Mouse (Mus musculus) G1E (cell line): ENCODE results near the gene Apex2. TPM values are rescaled to one million over a fixed set of nuclear protein-coding genes. Genes with fewer than 3 reads are reported as not detected.

ENCODE experiments used
- ATAC-seq: 2 replicates; pipeline ENCODE4 v1.8.0; 2016; ENCODE audit warnings: mild to moderate bottlenecking; ENCODE audit not compliant: insufficient number of reproducible peaks, poor library complexity, low FRiP score, severe bottlenecking; ENCODE audit errors: extremely low read depth
- DNase-seq: peaks from one replicate; pipeline ENCODE4 v3.0.0; 2012; ENCODE audit warnings: low spot score
- H3K27me3 ChIP-seq: 2 replicates; pipeline ENCODE4 v1.6.1; 2012; ENCODE audit warnings: mild to moderate bottlenecking, low read length, inconsistent platforms; ENCODE audit not compliant: insufficient read depth
- H3K36me3 ChIP-seq: replicated peaks from 2 replicates; pipeline ENCODE3; 2012; ENCODE audit warnings: mild to moderate bottlenecking, inconsistent platforms
- H3K4me1 ChIP-seq: 2 replicates; pipeline ENCODE4 v1.6.1; 2012; ENCODE audit warnings: low read depth, low read length, inconsistent platforms, mixed read lengths; ENCODE audit not compliant: insufficient read depth
- H3K4me3 ChIP-seq: 2 replicates; pipeline ENCODE4 v1.5.1; 2012; ENCODE audit warnings: low read depth, mild to moderate bottlenecking, inconsistent platforms, low read length, moderate library complexity, mixed read lengths
- H3K9me3 ChIP-seq: replicated peaks from 2 replicates; pipeline ENCODE4 v1.6.1; 2012; ENCODE audit warnings: inconsistent platforms
- CTCF ChIP-seq: IDR thresholded peaks from 2 replicates; pipeline ENCODE4 v1.5.1; 2012; ENCODE audit warnings: low read depth, low read length, inconsistent platforms, mixed read lengths
- GATA1 ChIP-seq: IDR thresholded peaks from 2 replicates; pipeline ENCODE4 v1.6.1; 2012; ENCODE audit warnings: borderline replicate concordance, low read length, inconsistent platforms, mixed read lengths
- GATA2 ChIP-seq: IDR thresholded peaks from 2 replicates; pipeline ENCODE4 v1.6.1; 2012; ENCODE audit warnings: low read depth, low read length, inconsistent platforms, borderline replicate concordance
- POLR2AphosphoS5 ChIP-seq: IDR thresholded peaks from 2 replicates; pipeline ENCODE4 v1.6.1; 2012; ENCODE audit warnings: low read depth, low read length, inconsistent platforms; ENCODE audit not compliant: insufficient replicate concordance
- TAL1 ChIP-seq: conservative IDR thresholded peaks from 2 replicates; pipeline ENCODE4 v1.6.1; 2012; ENCODE audit warnings: low read depth, low read length, inconsistent platforms, mixed read lengths
- polyA plus RNA-seq: library from polyadenylated mRNA; stranded (reverse); fragments of >175 nt; gene quantifications from 2 replicates; pipeline ENCODE4 v1.2.3, GENCODE M21; 2012
- total RNA-seq, 2 experiments: library from RNA; stranded (forward) in 1 of 2; stranded (reverse) in 1 of 2; fragments of 200-1000 nt in 1 of 2; fragments of >200 nt in 1 of 2; fragmentation: Nextera tagmentation in 1 of 2; gene quantifications; 2 replicates each; pipeline ENCODE4 v1.2.3; 2014 to 2017

The Apex2 gene
- total and polyA plus RNA-seq, 3 experiments, result 1.3 to 22.8 (median 7.7) TPM

- Histone ChIP-seq H3K4me3 (no peak overlapping the region), H3K4me1 (no peaks in the 10 kb centered on the region), H3K36me3 (no peaks in the 10 kb centered on the region), H3K27me3 (no peaks in the 10 kb centered on the region), H3K9me3 (no peaks in the 10 kb centered on the region)
- no peak for TF ChIP-seq CTCF
- TF ChIP-seq GATA2, result no peak
- TF ChIP-seq POLR2AphosphoS5, result no peak
- TF ChIP-seq GATA1, result no peak
- no peak for TF ChIP-seq TAL1
- no peak for DNase-seq
- ATAC-seq, result no peak
Measured at GRCm38 (mm10) chrX:150471416-150471815, 118.3 kb downstream of the Apex2 start.

Other genes starting within 250 kb of the Apex2 start
- gene Tmem29, start 130.7 kb downstream of the Apex2 start, total RNA-seq (2014; fragmentation: Nextera tagmentation), result 7.8 and 10.7 TPM in 2 replicates
- gene Tmem29, start 130.7 kb downstream of the Apex2 start, total RNA-seq (2017), result 16.4 and 19.2 TPM in 2 replicates
- 0.48 and 0.69 TPM in 2 replicates for gene Tmem29, start 130.7 kb downstream of the Apex2 start, polyA plus RNA-seq
- 9.0 and 131 TPM in 2 replicates for gene Alas2, start 42.5 kb downstream of the Apex2 start, total RNA-seq (2014; fragmentation: Nextera tagmentation)
- 0.87 and 1.1 TPM in 2 replicates for gene Alas2, start 42.5 kb downstream of the Apex2 start, total RNA-seq (2017)
- 0.30 and 0.57 TPM in 2 replicates for gene Alas2, start 42.5 kb downstream of the Apex2 start, polyA plus RNA-seq
- gene Pfkfb1, start 1.6 kb downstream of the Apex2 start, total RNA-seq (2014; fragmentation: Nextera tagmentation), result 10.0 and 19.6 TPM in 2 replicates
- 4.9 and 5.0 TPM in 2 replicates for gene Pfkfb1, start 1.6 kb downstream of the Apex2 start, total RNA-seq (2017)
- 0.28 and 0.51 TPM in 2 replicates for gene Pfkfb1, start 1.6 kb downstream of the Apex2 start, polyA plus RNA-seq
- gene Tro, start 67.7 kb upstream of the Apex2 start, total RNA-seq (2014; fragmentation: Nextera tagmentation), result not detected in 2 replicates
- gene Tro, start 67.7 kb upstream of the Apex2 start, total RNA-seq (2017), result 0.05 TPM in 1 of 2 replicates, not detected in the other
- not detected in 2 replicates for gene Tro, start 67.7 kb upstream of the Apex2 start, polyA plus RNA-seq
- gene Maged2, start 224.5 kb upstream of the Apex2 start, total RNA-seq (2014; fragmentation: Nextera tagmentation), result not detected in 2 replicates
- 0.33 and 0.81 TPM in 2 replicates for gene Maged2, start 224.5 kb upstream of the Apex2 start, total RNA-seq (2017)
- 0.08 TPM in 1 of 2 replicates, not detected in the other for gene Maged2, start 224.5 kb upstream of the Apex2 start, polyA plus RNA-seq